Mouse (Mus musculus): ENCODE data around the gene Doc2g. TPM values are rescaled to one million over a fixed set of nuclear protein-coding genes. Genes with fewer than 3 reads are reported as not detected.
"Not testable (repeated sequence)": the region's sequence is repeated elsewhere in the genome, so short reads cannot be mapped to it uniquely, and the experiment has no call there.

Doc2g gene
- total RNA-seq, 2 experiments from 2014 or later, result 0.79 to 0.82 TPM

DNA sequence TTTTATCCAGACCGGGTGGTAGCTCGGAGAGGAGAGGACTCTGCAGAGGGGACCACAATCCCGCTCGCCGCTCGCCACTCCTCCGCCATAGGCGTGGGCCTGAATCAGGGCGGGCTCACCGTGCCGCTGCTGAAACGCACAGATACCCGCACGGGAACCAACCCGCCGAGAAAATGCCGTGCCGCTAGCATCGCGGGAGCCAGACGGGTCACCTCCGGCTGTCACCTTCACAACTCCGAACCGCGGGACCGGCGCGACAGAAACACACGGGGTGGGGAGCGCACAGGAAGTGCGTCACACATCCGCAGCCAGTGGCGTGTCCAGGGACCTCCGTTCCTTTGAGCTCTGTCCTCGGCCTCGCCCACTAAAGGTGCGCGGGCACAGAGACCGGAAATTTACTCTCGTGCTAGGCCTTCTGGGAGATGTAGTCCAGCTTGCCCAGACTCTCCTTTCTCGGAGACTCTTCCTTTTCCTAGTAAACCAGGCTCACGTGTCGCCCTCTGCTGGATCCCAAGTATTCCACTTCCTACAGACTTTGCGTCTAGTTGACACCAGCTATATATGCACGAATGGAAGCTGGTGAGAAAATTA is 9.4 kb downstream of the Doc2g start, which contains the start of gene Ndufv1:
Ndufv1 (minus strand) TSS at position 375 of the 591 bp plus-strand sequence.
- intact Hi-C loops (cut with DNase I), result loop anchor here (1.0 to 10.0 kb wide), 2 partner anchors 65 to 212 kb away; no protein-coding TSS in a partner anchor
- DNase-seq, result peak; percentile 89 to 92

DNA sequence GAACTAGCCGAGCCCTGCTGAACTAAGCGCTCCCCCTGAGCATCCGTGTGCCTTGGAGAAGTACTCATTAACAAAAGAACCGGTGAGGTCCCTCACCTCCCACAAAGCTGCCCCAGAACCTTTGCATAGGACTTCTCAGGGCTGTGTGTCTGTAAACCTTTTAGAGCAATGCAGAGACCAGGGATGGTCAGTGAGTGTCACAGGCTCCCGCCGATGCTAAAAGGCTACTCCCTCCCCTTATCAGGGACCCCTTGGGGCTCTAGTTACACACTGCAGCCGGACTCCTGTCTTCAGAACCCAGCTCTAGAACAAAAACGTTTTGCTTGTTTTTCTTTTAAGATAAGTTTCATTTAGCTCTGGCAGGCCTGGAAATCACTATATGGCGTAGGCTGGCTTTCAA is 10.0 kb downstream of the Doc2g start:
- intact Hi-C loops (cut with DNase I), result loop anchor here (1.0 to 10.0 kb wide), 2 partner anchors 66 to 212 kb away; no protein-coding TSS in a partner anchor
- no peak for DNase-seq

- intact Hi-C loops (cut with DNase I), result loop anchor here (10.0 kb wide), 1 partner anchor 210 kb away; no protein-coding TSS in a partner anchor
- DNase-seq, result no peak
Measured at GRCm38 (mm10) chr19:4014802-4015201, 11.7 kb downstream of the Doc2g start.

- intact Hi-C loops (cut with DNase I), result loop anchor here (10.0 kb wide), 1 partner anchor 209 kb away; no protein-coding TSS in a partner anchor
Measured at GRCm38 (mm10) chr19:4015635-4016034, 12.5 kb downstream of the Doc2g start.

GRCm38 (mm10) chr19:4017921-4018587 is 14.9 kb downstream of the Doc2g start:
- DNase-seq, result no peak
- intact Hi-C loops (cut with DNase I), result loop anchor here (10.0 kb wide), 1 partner anchor 207 kb away; no protein-coding TSS in a partner anchor

More at GRCm38 (mm10) chr19:4015635-4016034, 12.5 kb downstream of the Doc2g start:
- DNase-seq, result no peak

GRCm38 (mm10) chr19:4018743-4019583 is 15.8 kb downstream of the Doc2g start:
- DNase-seq, result peak; percentile 64 to 81
- intact Hi-C loops (cut with DNase I), result loop anchor here (10.0 kb wide), 1 partner anchor 206 kb away; no protein-coding TSS in a partner anchor

DNA sequence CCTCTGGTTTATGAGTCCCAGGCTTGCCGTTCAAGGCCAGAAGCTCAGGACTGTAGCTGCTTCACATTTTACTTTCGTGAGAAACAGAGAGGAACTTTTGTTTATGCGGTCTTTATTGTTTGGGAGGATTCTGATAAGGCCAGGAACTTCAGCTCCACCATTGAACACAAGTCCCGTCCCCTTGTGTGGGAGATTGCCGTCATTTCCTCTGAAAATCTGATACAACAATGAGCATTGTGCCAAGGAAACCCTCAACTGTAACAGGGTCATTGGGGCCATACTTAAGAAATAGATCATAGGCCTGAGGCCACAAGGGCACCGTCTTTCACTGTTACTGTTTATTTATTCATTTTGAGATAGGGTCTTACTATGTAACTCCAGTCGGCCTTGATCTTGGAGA is 20.1 kb downstream of the Doc2g start:
- intact Hi-C loops (cut with DNase I), result no loop called here

GRCm38 (mm10) chr19:4027576-4027975 is 24.5 kb downstream of the Doc2g start:
- DNase-seq, result no peak
- intact Hi-C loops (cut with DNase I), result no loop called here

More for the DNA sequence above, 20.1 kb downstream of the Doc2g start:
- no peak for DNase-seq

DNA sequence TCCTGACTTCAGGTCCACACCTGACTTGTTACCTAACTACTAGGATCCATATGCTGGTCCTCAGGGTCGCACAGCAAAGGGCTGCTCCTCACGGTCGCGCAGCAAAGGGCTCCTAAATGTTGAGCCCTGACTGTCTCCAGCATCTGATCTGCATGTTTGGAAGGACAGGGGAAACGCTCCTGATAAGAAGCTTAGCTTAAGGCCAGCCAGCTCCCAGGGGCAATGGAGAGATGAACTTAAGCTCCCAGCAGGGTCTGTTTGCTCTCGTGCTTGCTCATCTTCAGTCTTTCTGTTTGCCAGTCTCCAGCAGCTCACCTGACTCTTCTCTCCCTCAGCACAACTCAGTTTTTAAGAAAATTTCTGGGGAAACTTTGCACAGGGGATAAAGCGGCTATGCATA is 29.6 kb downstream of the Doc2g start:
- intact Hi-C loops (cut with DNase I), result no loop called here
- DNase-seq, result no peak

DNA sequence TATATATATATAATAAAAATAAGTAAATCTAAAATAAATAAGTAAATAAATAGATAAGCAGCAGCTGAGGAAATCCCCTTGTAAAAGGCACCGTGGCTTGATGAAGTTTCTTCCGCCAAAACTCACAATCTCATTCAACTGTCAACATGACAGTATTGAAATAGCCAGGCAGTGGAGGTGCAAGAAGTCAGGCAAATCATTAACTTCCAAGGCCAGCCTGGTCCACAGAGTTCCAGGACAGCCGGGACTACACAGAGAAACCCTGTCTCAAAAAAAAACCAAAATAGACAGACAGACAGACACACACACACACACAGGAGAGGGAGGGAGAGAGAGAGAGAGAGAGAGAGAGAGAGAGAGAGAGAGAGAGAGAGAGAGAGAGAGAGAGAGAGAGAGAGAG is 30.2 kb downstream of the Doc2g start:
- intact Hi-C loops (cut with DNase I), result no loop called here

GRCm38 (mm10) chr19:4033742-4034141 is 30.6 kb downstream of the Doc2g start:
- DNase-seq, result no peak

More for the DNA sequence above, 30.2 kb downstream of the Doc2g start:
- DNase-seq, result no peak

DNA sequence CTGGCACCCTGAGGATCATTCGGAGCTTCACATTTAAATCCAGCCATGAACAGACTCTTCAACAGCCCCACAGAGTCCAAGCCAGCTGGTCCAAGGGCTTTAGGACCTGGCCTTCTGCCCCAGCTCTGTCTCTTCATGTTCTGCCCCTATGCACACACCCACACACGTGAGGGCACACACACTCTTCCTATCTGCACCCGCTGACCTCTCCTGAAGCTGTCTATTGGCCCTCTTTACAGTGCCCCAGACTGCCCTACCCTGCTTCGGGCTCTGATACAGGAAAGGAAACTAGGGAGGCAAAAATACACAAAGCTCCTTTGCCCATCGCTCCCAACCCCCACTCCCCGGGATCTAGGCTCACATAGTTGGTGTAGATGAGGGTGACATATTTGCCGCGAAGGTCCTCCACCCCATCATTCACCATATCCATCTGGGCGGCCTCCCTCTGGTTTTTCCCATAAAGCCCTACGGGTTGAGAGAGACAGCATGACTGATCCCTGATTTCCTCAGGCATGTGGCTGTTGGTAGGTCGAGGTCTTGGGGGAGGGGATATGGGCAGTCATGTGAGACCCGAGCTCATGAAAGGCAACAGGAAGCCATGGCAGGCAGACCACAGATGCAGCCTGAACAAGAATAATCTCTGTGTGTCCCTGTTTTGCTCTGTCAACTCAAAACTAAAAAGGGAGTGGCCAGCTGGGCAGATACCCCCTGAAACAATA is 33.4 kb downstream of the Doc2g start:
- intact Hi-C loops (cut with DNase I), result no loop called here

More at GRCm38 (mm10) chr19:4033742-4034141, 30.6 kb downstream of the Doc2g start:
- intact Hi-C loops (cut with DNase I), result no loop called here

GRCm38 (mm10) chr19:4037154-4037787 is 34.2 kb downstream of the Doc2g start:
- intact Hi-C loops (cut with DNase I); DNase-seq: not testable (repeated sequence)

More for the DNA sequence above, 33.4 kb downstream of the Doc2g start:
- no peak for DNase-seq

DNA sequence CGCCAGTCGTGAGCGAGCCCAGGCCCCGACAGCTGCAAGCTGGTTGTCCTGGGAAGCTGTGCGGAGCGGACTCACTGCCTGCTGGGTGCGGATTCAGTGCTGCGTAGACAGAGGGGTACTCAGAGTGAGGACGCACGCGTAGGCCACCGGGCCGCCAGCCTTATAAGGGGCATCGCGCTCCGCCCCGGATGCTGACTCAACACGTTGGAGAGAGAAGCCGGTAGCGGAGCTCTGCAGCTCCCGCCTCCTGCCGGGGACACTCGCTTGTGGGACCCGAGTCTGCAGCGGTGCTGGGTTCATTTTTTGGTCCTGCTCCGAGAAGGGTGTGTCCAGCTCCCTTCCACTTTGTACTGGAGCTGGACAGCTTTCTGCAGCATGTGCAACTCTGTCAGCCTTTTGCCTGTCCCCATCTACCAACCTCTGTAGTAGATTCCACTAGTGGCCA is 34.7 kb downstream of the Doc2g start, which contains the start of gene Gstp1:
Gstp1 (minus strand) TSS at position 198 of the 445 bp plus-strand sequence.
- peak; percentile 87 to 89 for DNase-seq
- intact Hi-C loops (cut with DNase I), result no loop called here

GRCm38 (mm10) chr19:4040941-4041340 is 37.8 kb downstream of the Doc2g start:
- intact Hi-C loops (cut with DNase I); DNase-seq: not testable (repeated sequence)

DNA sequence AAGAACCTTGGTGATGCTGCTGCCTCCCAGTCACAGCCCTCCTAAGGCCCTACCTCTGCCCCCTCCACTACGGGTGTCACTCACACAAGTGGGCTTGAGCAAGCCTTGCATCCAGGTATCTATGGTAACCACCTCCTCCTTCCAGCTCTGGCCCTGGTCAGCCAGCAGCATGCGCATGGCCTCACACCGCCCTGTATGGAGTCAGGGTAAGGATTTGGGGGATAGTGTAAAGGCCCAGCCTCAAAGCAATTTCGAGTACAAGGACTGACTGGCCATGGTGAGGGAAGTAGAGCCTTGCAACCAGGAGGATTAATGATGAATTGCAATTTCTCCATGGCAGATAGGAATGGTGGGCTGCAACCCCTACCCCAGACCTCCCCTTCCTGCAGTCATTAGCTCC is 38.4 kb downstream of the Doc2g start:
- intact Hi-C loops (cut with DNase I); DNase-seq: not testable (repeated sequence)

DNA sequence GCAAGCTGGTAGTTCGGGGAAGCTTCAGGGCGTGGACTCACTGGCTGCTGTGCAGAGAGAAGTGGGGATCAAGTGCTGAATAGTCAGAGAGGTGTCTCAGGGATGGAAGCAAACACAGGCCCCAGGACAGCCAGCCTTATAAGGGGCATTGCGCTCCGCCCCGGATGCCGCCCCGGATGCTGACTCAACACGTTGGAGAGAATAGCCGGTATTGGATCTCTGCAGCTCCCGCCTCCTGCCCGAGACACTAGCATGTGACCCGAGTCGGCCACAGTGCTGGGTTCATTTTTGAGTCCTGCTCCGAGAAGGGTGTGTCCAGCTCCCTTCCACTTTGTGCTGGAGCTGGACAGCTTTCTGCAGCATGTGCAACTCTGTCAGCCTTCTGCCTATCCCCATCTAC is 39.0 kb downstream of the Doc2g start:
- intact Hi-C loops (cut with DNase I), result no loop called here
- peak; percentile 43 to 50 for DNase-seq

GRCm38 (mm10) chr19:4044109-4044508 is 41.0 kb downstream of the Doc2g start:
- not testable (repeated sequence) for DNase-seq

More at GRCm38 (mm10) chr19:4044109-4044508, 41.0 kb downstream of the Doc2g start:
- intact Hi-C loops (cut with DNase I), result not testable (repeated sequence)

Measured in gastrocnemius, postnatal 36 days (tissue).